Mouse (Mus musculus): ENCODE measurements around the gene Spag17. TPM values are rescaled to one million over a fixed set of nuclear protein-coding genes. Genes with fewer than 3 reads are reported as not detected.

The Spag17 gene
- polyA plus RNA-seq, 1 experiment from 2014 or later = 0.43 TPM

- Histone ChIP-seq H3K36me3 (replicated peaks; ENCODE audit: control insufficient read depth, insufficient read depth, low read depth, low read length) (no peaks in the 10 kb centered on the region; the same call in 1 of the 2 replicates), H3K4me1 (ENCODE audit: control insufficient read depth, insufficient read depth, low read length) (no peaks in the 10 kb centered on the region), H3K4me3 (ENCODE audit: low read depth, low read length) (no peak overlapping the region), H3K9me3 (replicated peaks; ENCODE audit: control insufficient read depth, low read length) (no peaks in the 10 kb centered on the region), H3K9ac (replicated peaks; ENCODE audit: low read length) (no peak overlapping the region), H3K4me2 (ENCODE audit: low read depth, low read length) (no peak overlapping the region), H3K27ac (replicated peaks; ENCODE audit: low read depth, low read length) (no peak overlapping the region), H3K27me3 (ENCODE audit: control insufficient read depth, insufficient read depth, low read length) (no peaks in the 10 kb centered on the region)
- ATAC-seq (replicated peaks; ENCODE audit: insufficient number of reproducible peaks, low FRiP score, low TSS enrichment, low read depth) = peak; percentile 69; the same call in 1 of the 2 replicates
- WGBS = 24% methylated on average over 1 of the region's 1 CpGs
- peak; percentile 86 for DNase-seq (ENCODE audit: low spot score)
These were observed 304.2 kb downstream of the Spag17 start for GRCm38 (mm10) chr3:100189444-100189843.

- peak; percentile 34; the same call in 1 of the 2 replicates for ATAC-seq (replicated peaks; ENCODE audit: insufficient number of reproducible peaks, low FRiP score, low TSS enrichment, low read depth)
These were observed 304.7 kb downstream of the Spag17 start for GRCm38 (mm10) chr3:100189861-100190260.

More at GRCm38 (mm10) chr3:100189861-100190260, 304.7 kb downstream of the Spag17 start:
- H3K4me3 ChIP-seq (ENCODE audit: low read depth, low read length) = no peak overlapping the region
- H3K27ac ChIP-seq (replicated peaks; ENCODE audit: low read depth, low read length) = no peak overlapping the region
- H3K9ac ChIP-seq (replicated peaks; ENCODE audit: low read length) = no peak overlapping the region
- H3K36me3 ChIP-seq (replicated peaks; ENCODE audit: control insufficient read depth, insufficient read depth, low read depth, low read length) = no peaks in the 10 kb centered on the region; the same call in 1 of the 2 replicates
- no peaks in the 10 kb centered on the region for H3K4me1 ChIP-seq (ENCODE audit: control insufficient read depth, insufficient read depth, low read length)
- no peaks in the 10 kb centered on the region for H3K9me3 ChIP-seq (replicated peaks; ENCODE audit: control insufficient read depth, low read length)
- no peak overlapping the region for H3K4me2 ChIP-seq (ENCODE audit: low read depth, low read length)
- no peaks in the 10 kb centered on the region for H3K27me3 ChIP-seq (ENCODE audit: control insufficient read depth, insufficient read depth, low read length)
- no peak for DNase-seq (ENCODE audit: low spot score)
- 87% methylated on average over 11 of the region's 11 CpGs for WGBS

Measured in embryonic facial prominence, embryonic 11.5 days (tissue).